ENCODE assay signal across 20 mouse cellular contexts in the genomic region with DNA sequence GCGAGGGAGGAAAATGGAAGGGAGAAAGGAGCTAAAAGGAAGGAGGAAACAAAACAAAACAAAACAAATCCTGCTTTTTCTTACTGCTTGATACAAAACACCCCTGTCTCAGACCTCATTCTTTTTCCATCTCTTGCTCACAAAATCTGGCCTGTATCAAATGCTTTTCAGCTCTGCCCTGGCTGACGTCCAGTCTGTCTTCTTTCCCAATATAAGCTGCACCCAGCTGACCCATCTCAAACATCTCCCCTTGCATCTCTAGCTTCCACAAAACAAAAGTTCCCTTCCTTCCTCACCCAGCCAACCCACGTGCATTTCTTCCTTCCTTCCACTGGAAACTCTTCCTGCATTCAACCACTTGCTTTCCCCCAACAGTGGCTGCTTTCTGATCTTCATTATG.
DNase-seq lines count a peak whose midpoint lies in the region; TF ChIP-seq lines count a peak whose summit lies in the region.
"Had no signal": no experiment of that assay in that cellular context is flagged by ENCODE, and none has a peak within 500 bp of the region (broad histone marks: within the 10 kb centered on the region; RNA-seq: fewer than 3 reads in every experiment).

No protein-coding gene starts in this region.

- TF ChIP-seq CTCF in kidney, adult 2 months (conservative IDR thresholded peaks at IDR 0.05; ENCODE audit: insufficient read depth, insufficient read length, low read depth, low read length), result no peak
- no peak for TF ChIP-seq CTCF in brain, embryonic 14.5 days (IDR thresholded peaks at IDR 0.05; ENCODE audit: borderline replicate concordance, extremely low read depth, insufficient read depth, insufficient read length)

- no peak overlapping the region for H3K27ac ChIP-seq in kidney, adult 2 months (ENCODE audit: insufficient read depth, low read depth, low read length)
- H3K27ac ChIP-seq: embryonic facial prominence, embryonic 15.5 days; heart, embryonic 15.5 days; hindbrain, embryonic 12.5 days; left cerebral cortex, adult 2 months; liver, embryonic 15.5 days; midbrain, embryonic 15.5 days had no signal

- no peaks in the 10 kb centered on the region for H3K36me3 ChIP-seq in kidney, adult 2 months (ENCODE audit: control insufficient read depth, insufficient read depth, low read length)
- H3K36me3 ChIP-seq: embryonic facial prominence, embryonic 15.5 days; heart, embryonic 15.5 days; hindbrain, embryonic 12.5 days; liver, embryonic 15.5 days; midbrain, embryonic 15.5 days had no signal

- H3K4me1 ChIP-seq in kidney, adult 2 months (ENCODE audit: control insufficient read depth, insufficient read depth, low read length), result no peaks in the 10 kb centered on the region
- H3K4me1 ChIP-seq: embryonic facial prominence, embryonic 15.5 days; heart, embryonic 15.5 days; hindbrain, embryonic 12.5 days; liver, embryonic 15.5 days; megakaryocyte, embryonic 14.5 days; midbrain, embryonic 15.5 days had no signal

- peak; percentile 12 to 15 for DNase-seq in heart, postnatal 10 days
- DNase-seq in heart, adult 11 months, result no peak
- peak; percentile 15 for DNase-seq in kidney, postnatal 14 days
- DNase-seq in kidney, adult 2 months, result no peak
- DNase-seq in brain, embryonic 14.5 days (ENCODE audit: low read depth), result peak; percentile 43
- peak; percentile 34 for DNase-seq in lung, postnatal 14 days
- no peak for DNase-seq in frontal cortex, adult 2 months (ENCODE audit: extremely low spot score in 1 of 2, low spot score in 1 of 2)
- DNase-seq: adrenal gland, postnatal 36 days; cerebellum, adult 8-10 months; gastrocnemius, postnatal 14 days; retina, postnatal 1 day; right cerebral cortex, postnatal 4 days; thymus, adult 18-20 months had no signal

- intact Hi-C loops in heart, postnatal 10 days (cut with DNase I), result no loop called here

- H3K27me3 ChIP-seq in kidney, adult 2 months (replicated peaks; ENCODE audit: control insufficient read depth, insufficient read depth, low read length), result no peaks in the 10 kb centered on the region
- H3K27me3 ChIP-seq: embryonic facial prominence, embryonic 15.5 days; heart, embryonic 15.5 days; hindbrain, embryonic 12.5 days; liver, embryonic 15.5 days; megakaryocyte, embryonic 14.5 days; midbrain, embryonic 15.5 days had no signal

- WGBS in kidney, adult 2 months, result 30% methylated on average over 3 of the region's 3 CpGs

- H3K4me3 ChIP-seq in kidney, adult 2 months (ENCODE audit: insufficient read depth, low read depth, low read length), result no peak overlapping the region
- H3K4me3 ChIP-seq: embryonic facial prominence, embryonic 15.5 days; heart, embryonic 15.5 days; hindbrain, embryonic 12.5 days; left cerebral cortex, adult 2 months; liver, embryonic 15.5 days; megakaryocyte, embryonic 14.5 days; midbrain, embryonic 15.5 days had no signal

- TF ChIP-seq POLR2A in kidney, adult 2 months (IDR thresholded peaks at IDR 0.05; ENCODE audit: low read depth, low read length), result no peak
- TF ChIP-seq POLR2A in brain, embryonic 14.5 days (IDR thresholded peaks at IDR 0.05; ENCODE audit: borderline replicate concordance, extremely low read depth, insufficient read depth, insufficient read length, poor library complexity, severe bottlenecking), result no peak

Comparison
In these comparisons a context has a peak if more than half of its experiments do, and no peak if none do; other contexts are left out.
1. DNase-seq: peak in heart, postnatal 10 days (2 of 2), kidney, postnatal 14 days (single experiment), brain, embryonic 14.5 days (single experiment) and lung, postnatal 14 days (single experiment); none in heart, adult 11 months (single experiment), kidney, adult 2 months (single experiment) and frontal cortex, adult 2 months (0 of 2).